Mouse (Mus musculus) naive thymus-derived CD4-positive, alpha-beta T cell, adult 2 months (primary cell): ENCODE results near the gene Spag9.
A peak's percentile ranks its signal among the peaks of the same experiment; 100 is the strongest.

ENCODE experiments used
- DNase-seq: peaks from one replicate; pipeline ENCODE4 v3.0.0-alpha.2; 2011; ENCODE audit warnings: low read depth

Spag9 gene

DNA sequence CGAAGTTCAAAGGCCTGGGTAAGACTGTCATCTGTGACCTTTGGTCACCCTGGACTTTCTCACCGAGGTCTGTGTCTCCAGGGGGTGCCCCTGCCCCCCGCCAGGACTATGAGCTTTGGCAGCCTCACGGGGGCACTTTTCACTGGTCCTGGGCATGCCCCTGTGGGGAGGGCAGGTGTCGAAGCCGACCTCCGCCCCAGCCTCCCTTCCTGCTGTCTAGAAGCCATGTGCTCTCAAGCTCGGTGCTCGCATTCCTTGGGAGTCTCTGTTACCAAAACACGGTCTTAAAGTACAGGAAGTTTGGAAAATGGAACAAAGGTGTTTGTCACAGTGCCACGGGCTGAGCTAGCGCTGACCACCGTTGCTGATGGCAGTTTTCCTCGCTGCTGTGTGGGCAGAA lies 162.6 kb downstream of the Spag9 start:
- no peak for DNase-seq

DNA sequence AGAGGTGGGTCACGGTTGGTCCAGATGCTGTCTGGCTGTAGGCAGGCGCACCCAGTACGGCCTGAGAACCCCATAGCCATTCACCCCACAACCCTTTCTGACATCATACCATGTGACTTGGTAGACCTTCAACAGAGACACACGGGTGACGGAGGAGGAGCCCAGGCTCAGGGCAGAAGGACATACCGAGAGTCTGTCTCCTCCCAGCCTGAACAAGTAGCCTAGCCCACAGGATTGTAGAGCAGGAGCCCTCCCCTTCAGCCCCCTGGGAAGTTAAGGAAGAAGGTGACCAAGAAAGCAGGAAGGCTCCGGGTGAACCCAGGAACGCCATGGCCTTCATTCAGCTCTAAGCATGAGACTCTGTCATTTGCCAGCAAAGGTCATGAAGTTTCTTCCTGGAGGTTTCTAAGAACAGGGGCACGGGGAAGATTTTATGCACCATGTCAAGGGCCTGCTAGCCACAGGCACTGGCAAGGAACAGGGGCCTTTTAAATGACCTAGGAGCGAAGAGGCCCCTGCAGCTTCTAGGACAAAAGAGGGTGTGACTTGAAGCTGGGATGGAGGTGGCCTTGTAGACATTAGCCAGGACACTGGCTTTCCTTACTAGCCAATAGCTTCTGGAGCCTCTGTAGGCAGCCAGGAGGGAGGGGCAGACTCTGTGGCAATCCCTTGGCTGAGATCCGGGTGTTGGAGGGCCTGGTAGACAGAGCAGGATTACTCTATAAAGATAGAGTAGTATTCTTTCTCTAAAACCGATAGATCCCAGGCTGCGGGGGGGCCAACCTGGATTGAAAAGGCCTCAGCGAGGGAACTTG lies 163.4 kb downstream of the Spag9 start:
- DNase-seq = no peak

DNA sequence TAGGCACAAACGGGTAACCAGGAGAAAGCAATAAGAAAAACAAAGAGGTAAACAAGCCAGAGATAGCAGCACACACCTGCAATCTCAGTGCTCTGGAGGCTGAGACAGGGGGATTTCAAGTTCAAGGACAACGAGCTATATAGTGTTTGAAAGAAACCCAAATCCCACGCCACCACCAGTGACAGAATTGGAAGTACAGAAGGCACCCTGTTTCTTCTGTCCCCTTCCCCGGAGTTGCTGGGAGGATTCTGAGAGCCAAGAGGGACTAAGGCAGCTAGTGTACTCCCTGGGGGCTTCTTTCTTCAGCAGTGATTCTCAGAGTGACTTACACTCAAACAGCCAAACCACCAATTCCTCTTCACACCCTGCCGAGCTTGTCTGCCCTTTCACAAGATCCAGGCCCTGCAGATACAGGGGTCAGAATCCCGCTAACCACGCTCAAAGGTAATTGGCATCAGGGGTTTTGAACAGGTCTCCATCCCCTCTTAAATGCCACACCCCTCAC lies 164.1 kb downstream of the Spag9 start:
- no peak for DNase-seq

GRCm38 (mm10) chr11:94160443-94161266 lies 164.8 kb downstream of the Spag9 start:
- DNase-seq = peak; percentile 63

DNA sequence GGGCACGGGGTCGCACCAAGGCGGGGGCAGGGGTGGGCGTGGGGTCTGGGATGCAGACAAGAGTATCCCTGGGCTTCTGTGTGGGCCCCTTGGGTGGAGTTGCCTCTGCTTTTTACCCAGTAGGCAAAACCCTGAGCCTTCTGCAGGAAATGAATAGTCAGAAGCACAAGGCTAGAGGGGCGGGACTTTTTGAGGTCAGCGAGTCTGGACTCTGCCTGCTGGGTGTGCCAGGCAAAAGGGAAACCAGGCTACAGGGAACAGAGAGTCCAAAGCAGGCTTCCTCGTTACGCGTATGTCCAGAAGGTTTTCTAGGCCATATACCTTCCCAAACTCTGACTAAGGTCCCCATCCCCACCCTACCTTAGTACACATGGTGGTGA lies 165.4 kb downstream of the Spag9 start:
- no peak for DNase-seq

DNA sequence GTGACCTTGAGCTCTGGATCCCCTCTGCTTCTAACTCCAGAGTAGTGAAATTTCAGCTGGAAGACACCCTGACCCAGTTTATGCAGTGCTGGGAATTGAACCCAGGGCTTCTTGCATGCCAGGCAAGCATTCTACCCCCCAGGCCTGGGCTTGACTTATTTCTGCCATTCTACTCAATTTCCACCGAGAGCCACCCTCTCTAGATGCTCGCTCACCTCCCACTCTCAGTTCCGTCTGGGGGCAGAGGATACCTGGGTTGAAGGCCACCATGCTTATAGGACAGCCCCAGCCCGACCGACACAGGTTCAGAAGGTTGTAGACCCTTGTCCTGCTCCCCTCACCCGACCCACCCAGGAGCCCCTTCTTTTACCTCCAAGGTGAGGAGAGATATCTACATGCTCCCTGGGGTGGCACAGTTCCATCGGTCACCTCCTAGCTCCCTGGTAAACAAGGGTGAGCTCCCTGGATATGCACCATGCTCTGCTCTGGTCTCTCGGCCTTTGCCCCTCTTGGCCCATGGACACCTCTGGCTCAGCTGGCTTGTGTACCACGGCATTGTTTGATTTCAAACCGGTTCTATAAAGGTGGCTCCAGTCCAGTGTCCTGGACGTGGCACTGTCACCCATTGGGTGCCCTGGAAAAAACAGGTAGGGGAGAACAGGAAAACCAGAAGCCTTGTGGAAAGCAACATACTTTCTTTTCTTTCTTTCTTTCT lies 166.1 kb downstream of the Spag9 start:
- no peak for DNase-seq

GRCm38 (mm10) chr11:94163005-94163767 lies 167.3 kb downstream of the Spag9 start:
- DNase-seq = no peak

DNA sequence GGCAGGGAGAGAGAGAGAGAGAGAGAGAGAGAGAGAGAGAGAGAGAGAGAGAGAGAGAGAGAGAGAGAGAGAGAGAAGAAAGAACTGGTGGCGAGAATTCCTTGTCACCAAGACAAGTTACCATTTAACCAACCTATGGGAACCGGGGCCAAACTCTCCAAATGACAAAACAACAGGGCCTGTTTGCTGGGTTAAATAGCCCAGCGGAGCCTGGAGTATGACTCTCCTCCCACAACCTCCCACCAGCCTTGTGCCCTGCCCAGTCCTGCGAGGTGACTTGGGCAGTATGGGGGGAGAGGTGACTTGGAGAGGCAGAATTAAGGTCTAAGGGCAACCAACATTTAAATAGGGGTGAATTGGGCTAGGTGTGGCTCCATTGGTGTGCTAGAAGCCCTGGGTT lies 169.9 kb downstream of the Spag9 start:
- no peak for DNase-seq

DNA sequence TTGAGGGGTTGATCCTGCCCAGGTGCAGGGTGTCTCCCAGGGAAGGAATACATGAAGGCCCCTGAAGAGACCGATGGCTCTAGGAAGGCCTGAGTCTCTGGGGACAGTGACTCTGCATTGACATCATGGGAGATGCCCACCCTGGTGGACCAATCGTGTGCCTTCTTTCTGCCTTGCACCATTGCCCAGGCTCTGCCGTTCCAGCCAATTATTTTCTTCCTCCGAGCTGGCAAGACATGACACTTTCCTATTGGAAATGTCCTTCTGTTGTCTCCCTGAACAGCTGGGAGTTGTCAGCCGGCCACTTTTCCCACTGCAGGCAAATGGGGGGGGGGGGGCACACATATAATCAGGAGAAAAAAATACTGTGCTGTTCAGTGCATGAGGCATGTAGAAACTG lies 172.3 kb downstream of the Spag9 start:
- no peak for DNase-seq

- peak; percentile 42 for DNase-seq
These were observed 173.7 kb downstream of the Spag9 start for GRCm38 (mm10) chr11:94169596-94169995.

GRCm38 (mm10) chr11:94171691-94172090 lies 175.8 kb downstream of the Spag9 start:
- no peak for DNase-seq

- DNase-seq = no peak
These were observed 176.3 kb downstream of the Spag9 start for GRCm38 (mm10) chr11:94172186-94172585.

- no peak for DNase-seq
These were observed 177.8 kb downstream of the Spag9 start for GRCm38 (mm10) chr11:94173726-94174146.

- DNase-seq = no peak
These were observed 179.4 kb downstream of the Spag9 start for GRCm38 (mm10) chr11:94175288-94175687.
